Mouse (Mus musculus) neutrophil, adult 59 days (primary cell): ENCODE measurements around the gene Abraxas1. TPM values are rescaled to one million over a fixed set of nuclear protein-coding genes. Genes with fewer than 3 reads are reported as not detected.

Experiments used
- total RNA-seq, 2 experiments: library from RNA; stranded (reverse); gene quantifications; 1 replicate in 1 of 2; 2 replicates in 1 of 2; pipeline ENCODE4 v1.2.4; 2023

The Abraxas1 gene
- total RNA-seq, result 1 to 10 TPM; 4.2 to 7.1 TPM

DNA sequence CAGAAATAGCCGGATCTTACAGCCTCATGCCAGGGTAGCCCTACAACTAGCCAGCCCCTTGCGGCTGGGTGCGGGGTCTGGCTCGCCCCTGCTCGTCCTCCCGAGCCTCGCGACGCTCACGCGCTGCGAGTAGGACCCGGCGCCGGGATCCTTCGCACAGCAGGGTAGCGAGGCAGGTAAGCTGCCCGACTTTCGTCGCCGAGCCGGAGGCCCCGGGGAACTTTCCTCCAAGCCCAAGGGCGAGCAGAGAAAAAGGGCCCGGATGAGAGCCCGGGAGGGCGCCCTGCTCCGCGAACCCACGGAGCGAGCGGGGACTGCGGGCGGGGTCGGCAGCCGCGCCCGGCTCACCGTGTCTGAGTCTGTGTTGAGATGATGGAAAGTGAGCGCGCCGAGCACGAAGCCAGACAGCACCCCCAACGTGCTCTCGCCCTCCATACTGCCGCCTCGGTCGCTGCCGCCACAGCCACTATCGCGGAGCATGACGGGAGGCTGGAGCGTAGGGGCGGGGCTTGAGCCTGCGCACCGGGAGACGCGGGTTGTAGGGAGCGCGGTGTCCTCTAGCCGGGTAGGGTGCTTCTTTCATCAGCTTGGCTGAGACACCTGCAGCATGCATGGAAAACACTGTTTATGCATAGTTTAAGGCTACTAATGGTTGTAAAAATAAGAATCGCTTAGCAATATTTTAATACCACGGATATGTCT is at the start of gene Abraxas1:
Gene Abraxas1 (minus strand): TSS at position 483 of the 702 bp plus-strand sequence.

GRCm38 (mm10) chr5:100845485-100845847 is 24.7 kb upstream of the Abraxas1 start, which contains the start of gene Gpat3:
TSS of gene Gpat3 (plus strand) at chr5:100845713.

DNA sequence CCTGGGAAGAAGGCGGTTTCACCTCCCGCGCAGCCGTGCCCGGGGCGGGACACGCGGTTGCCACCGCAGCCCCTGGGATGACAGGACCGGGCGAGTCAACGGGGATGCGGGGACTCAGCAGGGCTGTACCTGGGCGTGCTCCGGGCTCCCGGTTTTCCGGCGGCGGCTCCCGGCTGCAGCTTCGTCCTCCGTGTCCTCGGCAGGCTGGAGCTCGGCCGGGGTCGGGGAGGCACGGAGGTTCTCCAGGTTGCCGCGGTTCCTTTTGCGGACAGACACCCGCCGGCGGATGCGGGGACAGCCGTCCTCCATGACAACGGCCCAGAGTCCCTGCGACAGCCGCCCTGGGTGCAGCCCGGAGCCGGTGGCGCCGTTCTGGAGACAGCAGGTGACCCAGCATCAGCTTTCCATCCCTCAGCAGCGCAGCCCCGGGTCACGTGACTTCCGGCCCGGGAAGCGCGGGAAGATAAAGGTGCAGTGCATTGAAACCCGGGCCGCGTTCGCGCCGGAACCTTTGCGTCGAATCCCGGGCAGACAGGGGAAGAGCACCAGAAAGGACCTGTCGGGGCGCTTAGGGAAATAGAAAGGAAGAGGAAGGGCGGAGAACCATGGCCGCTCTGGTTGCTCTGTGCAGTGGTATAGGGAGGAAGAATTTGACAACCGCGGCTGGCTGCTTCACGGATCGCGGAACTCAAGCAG is 22.5 kb downstream of the Abraxas1 start, which contains the start of the genes Helq and Mrps18c:
Gene Helq (minus strand): TSS at position 434 of the 696 bp plus-strand sequence.
Gene Mrps18c (plus strand): TSS at position 463 of the 696 bp plus-strand sequence.

Other genes starting within 250 kb of the Abraxas1 start
- gene Plac8, start 248.7 kb downstream of the Abraxas1 start, total RNA-seq, result 100 to 1,000 TPM; 565 to 648 TPM
- gene Coq2, start 145.8 kb downstream of the Abraxas1 start, total RNA-seq, result 10 to 100 TPM; 12.4 to 14.3 TPM
- 10 to 100 TPM; 15.5 to 24.6 TPM for gene Hpse, start 101.2 kb downstream of the Abraxas1 start, total RNA-seq
- 1 to 10 TPM; 6.9 to 8.7 TPM for gene Helq, start 22.4 kb downstream of the Abraxas1 start, total RNA-seq
- gene Mrps18c, start 22.3 kb downstream of the Abraxas1 start, total RNA-seq, result 10 to 100 TPM; 58.9 to 64.5 TPM
- gene Gpat3, start 24.7 kb upstream of the Abraxas1 start, total RNA-seq, result 10 to 100 TPM; 15.5 to 17.1 TPM